ENCODE assay signal across 7 mouse cellular contexts in the genomic region with DNA sequence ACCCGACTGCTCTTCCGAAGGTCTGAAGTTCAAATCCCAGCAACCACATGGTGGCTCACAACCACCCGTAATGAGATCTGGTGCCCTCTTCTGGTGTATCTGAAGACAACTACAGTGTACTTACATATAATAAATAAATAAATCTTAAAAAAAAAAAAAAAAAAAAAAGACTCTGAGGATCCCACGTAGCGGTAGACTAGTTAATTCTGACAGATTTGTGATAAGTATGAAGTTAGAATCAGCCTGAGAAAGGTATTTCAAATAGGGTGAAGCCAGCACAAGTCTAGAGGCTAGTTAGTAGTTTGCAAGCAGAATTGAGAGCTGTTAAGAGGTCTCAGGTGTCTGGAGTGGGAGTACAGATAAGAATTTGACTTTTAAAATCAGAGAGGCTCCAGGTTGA. TPM values are rescaled to one million over a fixed set of nuclear protein-coding genes. Genes with fewer than 3 reads are reported as not detected.
A peak's percentile ranks its signal among the peaks of the same experiment; 100 is the strongest.
DNase-seq lines count a peak whose midpoint lies in the region; ATAC-seq and TF ChIP-seq lines count a peak whose summit lies in the region.
"Not testable (repeated sequence)": the region's sequence is repeated elsewhere in the genome, so short reads cannot be mapped to it uniquely, and the experiment has no call there.

No protein-coding gene starts in this region.

- not testable (repeated sequence) for H3K27ac ChIP-seq in ES-E14 (ENCODE audit: insufficient read depth, low read depth, low read length, poor library complexity, severe bottlenecking); MEL (ENCODE audit: control insufficient read depth, low read depth, low read length); heart, adult 2 months; intestine, postnatal 0 days (ENCODE audit: low read depth, low read length); layer of hippocampus, adult 2 months; lung, postnatal 0 days (ENCODE audit: low read length)

- ATAC-seq in intestine, postnatal 0 days; lung, postnatal 0 days: not testable (repeated sequence)

- peaks cover 39% of the 10 kb centered on the region for H3K36me3 ChIP-seq in ES-E14 (ENCODE audit: control insufficient read depth, insufficient read depth, low read length, poor library complexity, severe bottlenecking)
- not testable (repeated sequence) for H3K36me3 ChIP-seq in MEL (ENCODE audit: control insufficient read depth in 1 of 2, insufficient read depth in 2 of 2, low read length in 2 of 2); heart, adult 2 months (ENCODE audit: control insufficient read depth, insufficient read depth, low read length)
- peaks cover 86% of the 10 kb centered on the region for H3K36me3 ChIP-seq in intestine, postnatal 0 days (ENCODE audit: control insufficient read depth, insufficient read depth)
- peaks cover 68% of the 10 kb centered on the region for H3K36me3 ChIP-seq in lung, postnatal 0 days (ENCODE audit: insufficient read depth, low read length)

- not testable (repeated sequence) for H3K79me2 ChIP-seq in MEL (ENCODE audit: control insufficient read depth, insufficient read depth, low read length, poor library complexity); heart, adult 2 months (replicated peaks; ENCODE audit: control insufficient read depth, insufficient read depth, low read length)

- not testable (repeated sequence) for H3K4me1 ChIP-seq in ES-E14 (ENCODE audit: control insufficient read depth in 2 of 2, insufficient read depth in 2 of 2, low read length in 2 of 2, poor library complexity in 1 of 2); MEL (ENCODE audit: control insufficient read depth in 1 of 2, insufficient read depth in 2 of 2, low read length in 2 of 2); heart, adult 2 months (ENCODE audit: control insufficient read depth, insufficient read depth, low read length); intestine, postnatal 0 days (replicated peaks; ENCODE audit: control insufficient read depth, insufficient read depth, low read length); lung, postnatal 0 days (ENCODE audit: insufficient read depth, low read depth, low read length)

- intact Hi-C loops in heart, adult 2 months (cut with DNase I), result not testable (repeated sequence)

- not testable (repeated sequence) for H3K9me3 ChIP-seq in ES-E14 (ENCODE audit: control insufficient read depth, insufficient read depth, low read depth, low read length); MEL (replicated peaks; ENCODE audit: insufficient read depth, low read length); intestine, postnatal 0 days (ENCODE audit: control insufficient read depth); lung, postnatal 0 days (ENCODE audit: low read length)

- DNase-seq in ES-E14 (ENCODE audit: low read depth, low spot score); MEL (ENCODE audit: low read depth, low spot score); heart, adult 2 months; layer of hippocampus, adult 2 months (ENCODE audit: low spot score in 2 of 2); lung, postnatal 0 days (ENCODE audit: low spot score): not testable (repeated sequence)
- DNase-seq in induced T-regulatory cell, adult 2 months (ENCODE audit: low read depth), result peak; percentile 22

- not testable (repeated sequence) for TF ChIP-seq EP300 in MEL (IDR thresholded peaks at IDR 0.05; ENCODE audit: low read depth in 1 of 2, low read length in 2 of 2); heart, adult 2 months (IDR thresholded peaks at IDR 0.05; ENCODE audit: insufficient read depth, low read depth, low read length); lung, postnatal 0 days (IDR thresholded peaks at IDR 0.05)

- TF ChIP-seq RAD21 in MEL (IDR thresholded peaks at IDR 0.05; ENCODE audit: low read depth, low read length), result not testable (repeated sequence)

- not testable (repeated sequence) for TF ChIP-seq CTCF in MEL (IDR thresholded peaks at IDR 0.05 in 2 of 3, conservative IDR thresholded peaks at IDR 0.05 in 1 of 3; ENCODE audit: control insufficient read depth in 1 of 3, insufficient read depth in 1 of 3, low read depth in 2 of 3, low read length in 3 of 3, poor library complexity in 1 of 3, severe bottlenecking in 1 of 3)
- TF ChIP-seq CTCF in heart, adult 2 months (IDR thresholded peaks at IDR 0.05), result peak; percentile 32
- peak; percentile 4; the same call in 1 of the 2 replicates for TF ChIP-seq CTCF in intestine, postnatal 0 days (IDR thresholded peaks at IDR 0.05; ENCODE audit: low read depth)
- TF ChIP-seq CTCF in layer of hippocampus, adult 2 months (conservative IDR thresholded peaks at IDR 0.05), result peak; percentile 50
- TF ChIP-seq CTCF in lung, postnatal 0 days (IDR thresholded peaks at IDR 0.05), result 0 out of 2 replicates have a peak, but pooled peaks have one; percentile 1

- in situ Hi-C loops in ES-E14 (cut with MboI; ENCODE audit: low sequenced_read_pairs in 2 of 2, unreplicated experiment in 2 of 2), result not testable (repeated sequence)

- H3K4me3 ChIP-seq in ES-E14 (ENCODE audit: insufficient read depth in 1 of 2, low read depth in 1 of 2, low read length in 2 of 2, poor library complexity in 1 of 2, severe bottlenecking in 1 of 2); MEL (ENCODE audit: control insufficient read depth in 1 of 2, insufficient read depth in 1 of 2, low read depth in 2 of 2, low read length in 2 of 2); heart, adult 2 months; intestine, postnatal 0 days (ENCODE audit: low read depth, low read length); layer of hippocampus, adult 2 months; lung, postnatal 0 days (ENCODE audit: low read depth, low read length): not testable (repeated sequence)

- not testable (repeated sequence) for H3K9ac ChIP-seq in ES-E14 (ENCODE audit: insufficient read depth, low read depth, low read length, poor library complexity, severe bottlenecking); MEL (ENCODE audit: control insufficient read depth, low read depth, low read length, poor library complexity, severe bottlenecking); heart, adult 2 months (ENCODE audit: low read depth, low read length); intestine, postnatal 0 days (ENCODE audit: low read depth, low read length); lung, postnatal 0 days (replicated peaks; ENCODE audit: low read depth)

- TF ChIP-seq POLR2A in MEL (IDR thresholded peaks at IDR 0.05; ENCODE audit: control insufficient read depth in 1 of 2, insufficient read depth in 1 of 2, low read depth in 1 of 2, low read length in 2 of 2, poor library complexity in 1 of 2); heart, adult 2 months (IDR thresholded peaks at IDR 0.05; ENCODE audit: insufficient read depth, low read depth, low read length): not testable (repeated sequence)

- H3K27me3 ChIP-seq in MEL (ENCODE audit: control insufficient read depth in 1 of 2, insufficient read depth in 2 of 2, low read length in 2 of 2); heart, adult 2 months (ENCODE audit: control insufficient read depth, insufficient read depth, low read length); intestine, postnatal 0 days (replicated peaks; ENCODE audit: control insufficient read depth, insufficient read depth, low read length); lung, postnatal 0 days (replicated peaks; ENCODE audit: insufficient read depth, low read length): not testable (repeated sequence)

- not testable (repeated sequence) for H3K4me2 ChIP-seq in intestine, postnatal 0 days (replicated peaks; ENCODE audit: low read depth); lung, postnatal 0 days (replicated peaks; ENCODE audit: low read depth, low read length)

- WGBS in heart, adult 2 months, result 71% methylated on average over 4 of the region's 5 CpGs
- 76% methylated on average over 4 of the region's 5 CpGs for WGBS in intestine, postnatal 0 days
- 74% methylated on average over 4 of the region's 5 CpGs for WGBS in lung, postnatal 0 days

RNA-seq across cellular contexts. Expression of a gene that starts 9.4 kb away (rescaled TPM):
- total RNA-seq in ES-E14 (2012; rRNA removed), result 11.1 and 13.4 TPM in 2 replicates
- 7.5 TPM in 2 replicates for total RNA-seq in MEL (2012; rRNA removed)
- 10 to 100 TPM in 1 of 2 experiments, not detected in 1; 53.3 TPM for polyA plus RNA-seq in MEL (2012; ENCODE audit: insufficient read depth in 1 of 2, insufficient read length in 2 of 2, low read depth in 1 of 2, low replicate concordance in 2 of 2, missing spikeins in 1 of 2)
- 10 to 100 TPM; 31.2 to 33.9 TPM for total RNA-seq in heart, adult 2 months (2021)
- 13.4 and 16.4 TPM in 2 replicates for polyA plus RNA-seq in heart, adult 2 months (2012; rRNA removed)
- 8.1 and 9.4 TPM in 2 replicates for polyA plus RNA-seq in intestine, postnatal 0 days (2015; fragmentation: Nextera tagmentation; extraction: Ambion mirVana)
- total RNA-seq in layer of hippocampus, adult 2 months (2021), result 10 to 100 TPM; 60.3 to 72.5 TPM
- polyA plus RNA-seq in lung, postnatal 0 days (2015; fragmentation: Nextera tagmentation; extraction: Ambion mirVana), result 9.9 and 11.1 TPM in 2 replicates

RNA-seq across cellular contexts. Expression of a gene that starts 23.4 kb away (rescaled TPM):
- total RNA-seq in ES-E14 (2012; rRNA removed), result 50.7 and 52.0 TPM in 2 replicates
- 20.3 and 22.3 TPM in 2 replicates for total RNA-seq in MEL (2012; rRNA removed)
- polyA plus RNA-seq in MEL (2012; ENCODE audit: insufficient read depth in 1 of 2, insufficient read length in 2 of 2, low read depth in 1 of 2, low replicate concordance in 2 of 2, missing spikeins in 1 of 2), result 10 to 100 TPM; 34.3 to 45.1 TPM
- 10 to 100 TPM; 53.1 to 55.8 TPM for total RNA-seq in heart, adult 2 months (2021)
- 15.3 and 16.7 TPM in 2 replicates for polyA plus RNA-seq in heart, adult 2 months (2012; rRNA removed)
- 12.3 and 12.5 TPM in 2 replicates for polyA plus RNA-seq in intestine, postnatal 0 days (2015; fragmentation: Nextera tagmentation; extraction: Ambion mirVana)
- total RNA-seq in layer of hippocampus, adult 2 months (2021), result 100 to 1,000 TPM; 118 to 127 TPM
- polyA plus RNA-seq in lung, postnatal 0 days (2015; fragmentation: Nextera tagmentation; extraction: Ambion mirVana), result 19.2 and 19.3 TPM in 2 replicates

RNA-seq across cellular contexts. Expression of a gene that starts 29.0 kb away (rescaled TPM):
- 16.3 and 17.1 TPM in 2 replicates for total RNA-seq in ES-E14 (2012; rRNA removed)
- 10.8 and 11.7 TPM in 2 replicates for total RNA-seq in MEL (2012; rRNA removed)
- 10 to 100 TPM in 1 of 2 experiments, not detected in 1; 45.9 TPM for polyA plus RNA-seq in MEL (2012; ENCODE audit: insufficient read depth in 1 of 2, insufficient read length in 2 of 2, low read depth in 1 of 2, low replicate concordance in 2 of 2, missing spikeins in 1 of 2)
- total RNA-seq in heart, adult 2 months (2021), result 10 to 100 TPM; 23.1 to 28.0 TPM
- polyA plus RNA-seq in heart, adult 2 months (2012; rRNA removed), result 45.6 and 61.6 TPM in 2 replicates
- 31.5 and 33.9 TPM in 2 replicates for polyA plus RNA-seq in intestine, postnatal 0 days (2015; fragmentation: Nextera tagmentation; extraction: Ambion mirVana)
- total RNA-seq in layer of hippocampus, adult 2 months (2021), result 10 to 100 TPM; 29.2 to 35.3 TPM
- polyA plus RNA-seq in lung, postnatal 0 days (2015; fragmentation: Nextera tagmentation; extraction: Ambion mirVana), result 37.6 and 37.7 TPM in 2 replicates

RNA-seq across cellular contexts. Expression of a gene that starts 31.0 kb away (rescaled TPM):
- 22.7 and 22.9 TPM in 2 replicates for total RNA-seq in ES-E14 (2012; rRNA removed)
- total RNA-seq in MEL (2012; rRNA removed), result 9.0 and 12.0 TPM in 2 replicates
- 10 to 100 TPM in 1 of 2 experiments, not detected in 1; 25.4 TPM for polyA plus RNA-seq in MEL (2012; ENCODE audit: insufficient read depth in 1 of 2, insufficient read length in 2 of 2, low read depth in 1 of 2, low replicate concordance in 2 of 2, missing spikeins in 1 of 2)
- total RNA-seq in heart, adult 2 months (2021), result 1 to 10 TPM; 7.8 to 8.2 TPM
- polyA plus RNA-seq in heart, adult 2 months (2012; rRNA removed), result 7.9 and 9.3 TPM in 2 replicates
- 5.0 and 6.6 TPM in 2 replicates for polyA plus RNA-seq in intestine, postnatal 0 days (2015; fragmentation: Nextera tagmentation; extraction: Ambion mirVana)
- total RNA-seq in layer of hippocampus, adult 2 months (2021), result 10 to 100 TPM in 1 of 2 experiments, 1 to 10 TPM in 1; 9.0 to 12.0 TPM
- polyA plus RNA-seq in lung, postnatal 0 days (2015; fragmentation: Nextera tagmentation; extraction: Ambion mirVana), result 9.3 and 10.3 TPM in 2 replicates

RNA-seq across cellular contexts. Expression of a gene that starts 39.4 kb away (rescaled TPM):
- total RNA-seq in ES-E14 (2012; rRNA removed) (2.5 and 3.5 TPM in 2 replicates), MEL (2012; rRNA removed) (4.0 and 4.9 TPM in 2 replicates)
- 1 to 10 TPM in 1 of 2 experiments, not detected in 1; 7.2 TPM for polyA plus RNA-seq in MEL (2012; ENCODE audit: insufficient read depth in 1 of 2, insufficient read length in 2 of 2, low read depth in 1 of 2, low replicate concordance in 2 of 2, missing spikeins in 1 of 2)
- total RNA-seq in heart, adult 2 months (2021), result 1 to 10 TPM in 1 of 2 experiments, under 1 TPM in 1; 0.93 to 1.5 TPM
- 1.8 and 2.0 TPM in 2 replicates for polyA plus RNA-seq in heart, adult 2 months (2012; rRNA removed)
- 2.2 and 2.6 TPM in 2 replicates for polyA plus RNA-seq in intestine, postnatal 0 days (2015; fragmentation: Nextera tagmentation; extraction: Ambion mirVana)
- total RNA-seq in layer of hippocampus, adult 2 months (2021), result 1 to 10 TPM; 5.0 to 7.6 TPM
- polyA plus RNA-seq in lung, postnatal 0 days (2015; fragmentation: Nextera tagmentation; extraction: Ambion mirVana), result 2.6 and 3.5 TPM in 2 replicates
